Mouse (Mus musculus) forelimb bud, embryonic 11.5 days (tissue): ENCODE measurements around the gene Ccdc114.
"Not testable (repeated sequence)": the region's sequence is repeated elsewhere in the genome, so short reads cannot be mapped to it uniquely, and the experiment has no call there.

Experiments used
- DNase-seq: peaks from one replicate; pipeline ENCODE4 v3.0.0-alpha.2; 2012; ENCODE audit warnings: low read depth, low spot score

The Ccdc114 gene

DNA sequence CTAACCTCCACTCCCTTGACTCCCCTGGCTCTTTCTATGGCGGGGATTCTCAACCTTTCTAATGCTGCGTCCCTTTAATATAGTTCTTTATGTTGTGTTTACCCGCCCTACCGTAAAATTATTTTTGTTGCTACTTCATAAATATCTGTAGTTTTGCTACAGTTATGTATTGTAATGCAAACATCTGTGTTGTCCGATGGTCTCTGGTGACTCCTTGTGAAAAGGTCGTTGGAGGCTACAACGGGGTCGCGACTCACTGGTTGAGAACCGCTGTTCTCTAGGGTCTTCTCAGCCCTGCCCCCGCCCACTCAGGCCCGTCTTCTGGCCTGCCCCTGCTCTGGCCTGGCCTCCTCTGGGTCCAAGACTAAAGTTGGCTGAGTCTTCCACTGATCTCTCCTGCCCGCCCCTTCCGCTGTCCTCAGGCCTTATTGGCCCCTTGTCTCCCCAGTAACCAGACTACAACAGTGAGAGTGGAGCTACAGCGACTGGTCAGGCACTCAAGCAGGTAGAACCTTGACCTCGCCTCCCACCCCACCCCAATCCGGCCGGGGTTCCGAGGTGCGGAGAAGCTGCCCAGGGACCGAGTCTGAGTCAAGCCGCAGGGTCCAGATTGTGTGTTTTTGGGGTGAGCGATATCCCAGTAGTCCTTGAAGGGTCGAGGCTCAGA, at the start of gene Ccdc114:
Gene Ccdc114, plus strand, starts transcription at position 311 of the 667 bp plus-strand sequence.
- DNase-seq = peak; percentile 31

DNA sequence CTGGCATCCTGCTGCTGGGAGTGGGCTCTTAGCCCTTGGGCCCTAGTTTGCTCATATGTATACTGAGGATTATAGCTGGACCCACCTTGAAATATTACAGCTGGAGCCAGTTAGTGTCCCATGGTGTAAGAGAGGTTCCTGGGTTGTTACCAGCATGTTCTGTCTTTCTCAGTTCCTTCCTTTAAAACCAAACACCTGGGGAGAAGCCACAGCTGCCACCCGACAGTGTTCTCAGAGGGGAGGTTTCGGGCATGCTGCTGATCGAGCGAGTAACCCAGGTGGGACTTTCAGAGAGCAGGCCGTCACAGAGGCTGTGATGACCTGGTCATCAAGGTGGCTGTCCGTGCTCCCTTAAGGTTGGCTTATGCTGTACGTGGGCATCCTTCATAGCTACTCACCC, 47.0 kb upstream of the Ccdc114 start:
- DNase-seq = no peak

DNA sequence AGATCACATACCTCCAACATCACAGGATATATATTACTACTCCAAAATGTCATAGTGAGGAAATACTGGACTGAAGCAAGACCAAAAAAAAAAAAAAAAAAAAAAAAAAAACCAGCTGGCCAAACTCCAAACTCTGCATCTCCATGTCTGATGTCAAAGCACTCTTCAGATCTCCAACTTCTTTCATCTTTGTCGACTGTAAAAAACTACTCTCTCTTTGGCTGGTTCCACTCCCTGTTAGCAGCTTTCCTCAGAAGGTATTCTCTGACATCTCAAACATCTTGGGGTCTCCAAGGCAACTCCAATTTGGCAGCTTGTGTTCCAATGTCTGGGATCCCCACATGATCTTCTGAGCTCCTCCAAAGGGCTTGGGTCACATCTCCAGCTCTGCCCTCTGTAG, 45.6 kb upstream of the Ccdc114 start, which contains the start of gene Grin2d:
Gene Grin2d, minus strand, starts transcription at position 101 of the 400 bp plus-strand sequence.
- not testable (repeated sequence) for DNase-seq

DNA sequence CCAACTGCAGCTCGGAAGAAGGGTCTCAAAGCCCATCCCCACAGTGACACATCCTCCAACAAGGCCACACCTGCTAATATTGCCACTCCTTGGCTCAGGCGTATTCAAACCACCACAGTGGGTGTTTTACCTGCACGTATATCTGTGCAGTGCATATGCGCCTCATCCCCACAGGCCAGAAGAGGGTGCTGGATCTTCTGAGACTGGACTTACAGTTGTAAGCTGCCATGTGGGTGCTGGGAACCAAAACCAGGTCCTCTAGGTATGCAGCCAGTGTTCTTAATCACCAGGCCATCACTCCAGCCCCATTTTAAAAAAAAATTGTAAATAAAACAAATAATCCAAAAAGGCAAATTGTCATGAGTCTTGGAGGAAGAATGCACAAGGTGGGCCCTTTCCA, 43.3 kb upstream of the Ccdc114 start:
- DNase-seq = no peak

DNA sequence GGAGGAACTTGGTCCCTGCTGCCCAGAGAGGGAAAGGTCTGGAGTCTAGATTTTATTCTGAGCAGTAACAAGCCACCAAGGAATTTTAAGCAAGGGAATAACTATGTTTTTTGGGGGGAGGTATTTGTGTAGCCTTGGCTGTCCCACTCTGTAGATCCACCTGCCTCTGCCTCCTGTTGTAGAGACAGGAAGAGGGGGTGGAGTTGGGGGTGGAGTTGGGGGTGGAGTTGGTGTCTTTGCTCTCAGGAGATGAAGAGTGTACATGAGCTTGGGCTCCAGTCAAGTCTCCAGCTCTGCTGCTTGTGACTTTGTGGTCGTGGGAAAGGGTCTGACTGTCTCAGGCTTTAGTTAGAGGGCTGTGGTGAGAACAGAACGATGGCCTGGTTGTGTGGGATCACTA, 42.9 kb upstream of the Ccdc114 start:
- DNase-seq = no peak

DNA sequence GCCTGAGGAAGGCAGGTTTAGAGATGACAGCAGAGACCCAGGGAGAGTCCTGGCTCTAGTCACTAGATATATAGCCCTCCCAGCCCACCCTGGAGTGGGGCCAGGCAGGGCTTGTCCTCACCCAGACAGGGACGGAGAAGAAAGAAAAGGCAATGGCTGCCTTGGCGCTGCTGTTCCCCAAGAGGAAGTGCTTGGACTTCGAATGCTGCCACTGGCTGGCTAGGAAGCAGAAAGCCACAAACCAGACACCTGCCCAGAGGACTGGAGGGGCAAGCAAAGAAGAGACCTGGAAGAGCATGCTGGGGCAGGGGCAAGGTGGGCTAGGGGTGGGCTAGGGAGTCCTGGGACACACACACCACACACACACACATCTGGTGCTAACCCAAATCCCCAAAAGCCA, 36.6 kb upstream of the Ccdc114 start:
- DNase-seq = no peak

DNA sequence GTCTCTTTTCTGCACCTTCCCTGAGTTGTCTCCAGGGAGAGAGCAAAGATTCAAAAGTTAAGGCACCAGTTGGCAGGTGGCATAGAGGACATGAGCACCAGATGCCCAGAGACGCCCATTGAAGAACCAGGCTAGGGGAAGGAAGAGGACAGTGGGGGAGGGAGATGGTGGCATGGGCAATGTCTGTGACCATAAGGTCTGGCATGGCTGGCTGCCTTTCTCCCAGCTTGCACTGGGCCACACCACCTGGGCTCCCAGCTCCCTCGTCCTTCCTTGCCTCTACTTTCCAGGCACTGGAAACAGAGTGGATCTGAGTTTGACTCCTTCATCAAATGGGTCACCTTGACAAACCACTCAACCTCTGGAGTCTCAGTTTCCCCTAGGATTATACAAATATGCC, 31.2 kb upstream of the Ccdc114 start:
- DNase-seq = no peak

DNA sequence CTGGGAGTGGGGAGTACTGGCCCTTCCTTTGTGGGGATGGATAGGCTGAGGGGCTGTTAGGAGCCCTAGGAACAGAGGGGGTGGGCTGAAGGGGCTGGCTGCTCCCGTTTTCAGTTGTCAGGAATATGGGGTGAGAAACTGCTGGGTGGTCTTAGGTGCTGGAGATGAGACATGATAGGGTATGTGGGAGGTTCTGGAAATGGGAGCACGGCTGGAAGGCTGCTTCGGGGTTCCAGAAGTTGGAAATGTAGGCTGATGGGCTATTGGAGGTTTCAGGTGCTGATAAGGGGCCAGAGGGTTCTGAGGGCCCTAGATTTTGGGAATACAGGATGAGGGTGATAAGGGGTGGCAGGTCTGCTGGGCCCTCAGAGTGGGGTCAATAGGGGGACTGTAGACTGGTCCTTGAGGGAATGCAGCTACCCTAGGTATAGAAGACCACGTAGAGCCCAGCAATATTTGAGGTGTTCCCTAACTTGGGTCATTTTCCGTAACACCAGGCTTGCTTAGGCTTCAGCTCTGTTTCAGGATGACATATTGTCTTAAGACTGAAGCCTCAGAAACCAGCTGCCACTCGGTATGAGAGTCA, 27.8 kb upstream of the Ccdc114 start:
- no peak for DNase-seq

DNA sequence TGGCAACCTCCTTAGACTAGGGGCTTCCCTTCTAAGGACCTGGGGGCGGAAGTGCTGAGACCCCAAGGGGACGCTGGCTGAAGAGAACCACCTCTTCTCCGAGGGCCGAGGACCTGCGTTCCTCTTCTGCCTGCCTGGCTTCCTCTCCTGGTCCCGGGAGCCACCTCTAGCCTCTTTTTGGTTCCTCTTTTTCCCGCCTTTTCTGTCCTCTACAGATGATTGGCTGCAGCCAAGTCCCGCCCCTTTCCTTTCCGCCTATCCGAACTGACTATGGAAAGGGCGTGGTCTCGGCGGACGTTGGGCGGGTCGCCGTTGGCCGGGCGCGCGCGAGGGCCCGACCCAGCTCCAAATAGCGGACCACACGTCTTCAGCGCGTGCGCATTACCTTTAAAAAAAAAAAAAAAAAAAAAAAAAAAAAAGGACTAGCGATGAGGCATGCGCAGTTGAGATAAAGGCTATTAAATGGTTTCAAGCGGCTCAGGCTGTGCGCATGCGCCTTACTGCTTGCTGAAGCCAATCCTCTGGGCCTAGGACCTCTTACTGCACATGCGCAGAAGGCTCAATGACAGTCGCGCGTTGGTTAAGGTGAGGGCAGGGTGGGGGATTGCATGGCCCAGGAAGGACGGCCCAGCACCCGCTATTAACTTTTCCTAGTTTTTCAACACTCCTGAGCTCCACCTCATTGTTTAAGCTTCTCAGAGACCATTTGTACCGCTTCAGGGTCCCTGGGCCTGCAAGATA, 27.2 kb upstream of the Ccdc114 start, which contains the start of the genes Syngr4 and Tmem143:
Gene Syngr4, minus strand, starts transcription at position 198 of the 741 bp plus-strand sequence.
Gene Tmem143, plus strand, starts transcription at position 425 of the 741 bp plus-strand sequence.
- DNase-seq = peak; percentile 99

DNA sequence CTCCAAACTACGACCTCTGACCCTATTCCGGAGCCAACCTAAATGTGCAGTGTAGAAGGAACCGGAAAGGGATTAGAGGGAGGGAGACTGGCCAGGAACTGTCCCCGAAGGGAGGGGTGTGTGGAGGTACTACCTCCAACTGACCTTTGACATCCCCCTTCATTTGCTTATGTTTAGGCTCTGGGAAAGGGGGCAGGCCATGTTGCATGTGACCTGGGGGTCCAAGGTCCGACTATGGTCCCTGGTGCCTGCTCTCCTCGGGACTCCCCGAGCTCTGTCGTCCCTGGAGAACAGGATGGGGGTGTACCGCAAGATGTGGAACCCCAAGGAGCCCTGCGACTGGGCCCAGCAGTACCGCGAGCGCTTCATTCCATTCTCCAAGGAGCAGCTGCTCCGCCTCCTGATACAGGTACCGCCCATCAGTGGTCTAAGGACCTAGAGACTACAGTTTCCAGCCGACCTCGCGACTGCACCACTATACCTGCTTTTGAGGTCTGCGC, 26.6 kb upstream of the Ccdc114 start:
- DNase-seq = peak; percentile 48

DNA sequence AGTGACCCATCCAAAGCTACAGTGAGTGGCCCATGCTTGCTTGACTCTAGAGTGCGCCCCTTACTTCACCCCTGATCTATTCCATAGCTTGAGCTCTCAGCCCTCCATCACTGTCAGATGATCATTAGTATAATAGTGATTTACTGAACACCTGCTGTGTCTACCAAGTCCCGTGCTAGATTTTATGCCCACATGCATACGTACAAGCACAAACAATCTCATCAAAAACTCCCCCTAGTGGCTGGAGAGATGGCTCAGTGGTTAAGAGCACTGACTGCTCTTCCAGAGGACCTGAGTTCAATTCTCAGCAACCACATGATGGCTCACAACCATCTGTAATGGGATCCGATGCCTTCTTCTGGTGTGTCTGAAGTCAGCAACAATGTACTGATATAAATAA, 25.7 kb upstream of the Ccdc114 start:
- not testable (repeated sequence) for DNase-seq

DNA sequence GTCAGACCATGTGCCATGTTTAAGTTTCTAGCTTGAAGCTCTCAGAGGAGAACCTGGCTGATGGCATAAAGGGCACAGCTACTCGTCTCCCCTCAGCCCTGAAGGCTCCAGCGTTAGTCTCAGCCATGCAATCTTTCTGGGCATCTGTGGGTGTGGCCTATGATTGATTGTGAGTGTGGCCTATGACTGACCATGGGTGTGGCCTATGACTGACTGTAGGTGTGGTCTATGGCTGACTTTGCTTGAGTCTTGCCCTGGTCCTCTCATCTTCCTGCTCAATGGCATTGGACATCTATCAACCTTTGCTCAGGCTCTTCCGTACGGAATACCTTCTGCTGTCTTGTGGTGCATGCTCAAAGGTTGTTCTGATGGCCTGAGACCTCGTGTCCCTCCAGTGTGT, 22.3 kb upstream of the Ccdc114 start:
- DNase-seq = peak; percentile 41

DNA sequence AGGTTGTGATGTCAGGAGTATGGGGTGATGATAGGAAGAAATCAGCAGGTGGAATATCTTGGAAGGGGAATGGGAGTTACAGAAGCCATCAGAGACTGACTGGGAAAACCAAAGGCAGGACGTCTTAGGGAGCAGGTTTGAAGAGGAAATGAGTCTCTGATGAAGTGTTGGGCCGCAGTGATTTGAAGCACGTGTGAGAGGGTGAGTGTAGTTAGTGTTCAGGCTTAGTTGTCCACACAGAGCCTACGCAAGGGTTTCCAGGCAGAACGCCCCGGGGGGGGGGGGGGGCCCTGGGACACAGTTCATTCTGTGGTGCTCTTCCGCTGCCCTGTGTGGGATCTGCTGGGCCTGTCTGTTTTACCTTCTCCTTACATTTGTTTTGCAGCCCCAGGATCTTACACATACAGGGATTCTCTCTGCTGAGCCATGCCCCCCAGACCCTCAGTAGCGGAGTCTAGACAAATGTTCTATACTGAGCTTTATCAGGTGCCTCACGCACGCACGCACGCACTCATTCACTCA, 21.3 kb upstream of the Ccdc114 start:
- DNase-seq = peak; percentile 58

DNA sequence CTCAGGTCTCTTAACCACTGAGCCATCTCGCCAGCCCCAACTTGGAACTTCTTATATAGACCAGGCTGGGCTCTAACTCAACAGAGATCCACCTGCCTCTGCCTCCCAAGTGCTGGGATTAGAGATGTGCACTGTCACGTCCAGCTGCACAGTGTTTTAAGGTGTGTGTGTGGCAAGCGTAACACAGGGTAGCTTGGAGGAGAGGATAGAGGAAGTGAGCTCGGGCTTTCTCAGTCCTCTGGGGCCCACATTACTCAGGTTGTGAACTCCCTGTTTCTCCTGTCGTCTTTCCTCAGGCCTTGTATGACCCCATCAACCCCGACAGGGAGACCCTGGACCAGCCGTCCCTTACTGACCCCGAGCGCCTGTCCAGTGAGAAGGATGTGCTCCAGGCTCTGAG, 17.2 kb upstream of the Ccdc114 start:
- DNase-seq = no peak

DNA sequence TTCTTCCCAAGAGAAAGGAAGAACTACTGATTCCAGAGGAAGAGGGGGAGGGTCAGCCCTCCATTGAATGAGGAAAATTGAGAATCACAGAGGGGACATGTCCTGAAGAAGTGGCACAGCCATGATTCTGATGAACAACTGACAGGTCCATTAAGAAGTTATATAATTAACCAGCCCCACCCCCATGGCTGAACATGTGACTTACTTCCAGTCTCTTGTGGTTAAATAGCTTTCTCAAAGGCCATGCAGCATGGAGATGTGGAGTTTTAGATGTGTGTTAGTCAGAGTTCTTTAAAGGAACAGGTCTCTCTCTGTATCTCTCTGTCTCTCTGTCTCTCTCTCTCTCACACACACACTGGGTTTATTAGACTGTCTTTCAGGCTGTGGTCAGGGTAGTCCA, 15.5 kb upstream of the Ccdc114 start:
- DNase-seq = no peak

DNA sequence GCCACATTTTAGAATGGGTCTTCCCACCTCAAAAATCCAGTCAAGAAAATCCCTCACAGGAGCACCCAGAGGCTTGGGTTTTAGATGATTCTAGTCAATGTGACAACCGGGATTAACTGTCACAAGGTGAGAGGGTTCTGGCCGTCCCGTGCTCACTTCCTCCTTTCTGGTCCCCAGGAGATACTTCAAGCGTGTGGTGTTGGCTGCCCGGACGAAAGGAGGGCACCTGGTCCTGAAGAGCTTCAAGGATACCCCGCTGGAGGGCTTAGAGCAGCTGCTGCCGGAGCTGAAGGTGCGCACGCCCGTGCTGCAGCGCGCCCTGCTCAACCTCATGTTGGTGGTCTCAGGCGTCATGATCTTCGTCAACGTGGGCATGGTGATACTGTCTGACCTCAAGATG, 14.7 kb upstream of the Ccdc114 start:
- DNase-seq = no peak

DNA sequence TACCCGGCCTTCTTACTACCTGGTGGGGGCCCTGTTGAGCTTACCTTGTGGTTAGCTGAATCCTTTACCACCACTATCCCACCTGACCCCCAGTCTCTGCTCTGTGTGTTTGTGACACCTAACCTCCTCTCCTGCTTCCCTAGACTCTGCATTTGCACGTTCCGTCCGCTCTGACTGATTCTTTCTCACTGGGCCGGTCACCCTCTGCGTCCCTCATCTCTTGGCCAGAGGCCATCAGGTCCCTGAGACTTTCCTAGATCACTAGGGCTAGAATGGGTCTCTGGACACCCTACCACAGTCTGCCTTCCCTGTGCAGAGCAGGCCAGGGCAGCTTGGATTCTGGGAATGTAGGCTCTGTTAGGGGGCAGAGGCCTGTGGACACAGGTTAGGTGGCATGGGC, 9.8 kb upstream of the Ccdc114 start:
- no peak for DNase-seq

DNA sequence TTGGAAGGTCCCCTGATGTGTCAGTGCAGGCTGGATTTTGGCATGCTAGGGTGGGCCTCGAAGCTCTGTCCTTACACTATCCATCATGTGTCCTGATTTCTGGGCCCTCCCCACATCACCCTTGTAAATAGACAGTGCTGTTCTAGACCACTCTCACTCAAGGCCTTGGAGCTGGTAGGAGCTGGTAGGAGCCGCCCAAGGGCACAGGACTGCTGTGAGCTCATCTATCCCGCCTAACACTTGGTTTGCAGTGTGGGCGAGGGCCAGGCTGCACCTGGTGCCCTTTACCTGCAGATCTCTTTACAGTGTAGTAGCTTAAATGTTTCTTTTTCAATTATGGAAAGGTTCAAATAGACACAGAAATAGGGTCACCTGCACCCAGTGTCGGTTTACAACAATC, 8.9 kb upstream of the Ccdc114 start:
- no peak for DNase-seq

DNA sequence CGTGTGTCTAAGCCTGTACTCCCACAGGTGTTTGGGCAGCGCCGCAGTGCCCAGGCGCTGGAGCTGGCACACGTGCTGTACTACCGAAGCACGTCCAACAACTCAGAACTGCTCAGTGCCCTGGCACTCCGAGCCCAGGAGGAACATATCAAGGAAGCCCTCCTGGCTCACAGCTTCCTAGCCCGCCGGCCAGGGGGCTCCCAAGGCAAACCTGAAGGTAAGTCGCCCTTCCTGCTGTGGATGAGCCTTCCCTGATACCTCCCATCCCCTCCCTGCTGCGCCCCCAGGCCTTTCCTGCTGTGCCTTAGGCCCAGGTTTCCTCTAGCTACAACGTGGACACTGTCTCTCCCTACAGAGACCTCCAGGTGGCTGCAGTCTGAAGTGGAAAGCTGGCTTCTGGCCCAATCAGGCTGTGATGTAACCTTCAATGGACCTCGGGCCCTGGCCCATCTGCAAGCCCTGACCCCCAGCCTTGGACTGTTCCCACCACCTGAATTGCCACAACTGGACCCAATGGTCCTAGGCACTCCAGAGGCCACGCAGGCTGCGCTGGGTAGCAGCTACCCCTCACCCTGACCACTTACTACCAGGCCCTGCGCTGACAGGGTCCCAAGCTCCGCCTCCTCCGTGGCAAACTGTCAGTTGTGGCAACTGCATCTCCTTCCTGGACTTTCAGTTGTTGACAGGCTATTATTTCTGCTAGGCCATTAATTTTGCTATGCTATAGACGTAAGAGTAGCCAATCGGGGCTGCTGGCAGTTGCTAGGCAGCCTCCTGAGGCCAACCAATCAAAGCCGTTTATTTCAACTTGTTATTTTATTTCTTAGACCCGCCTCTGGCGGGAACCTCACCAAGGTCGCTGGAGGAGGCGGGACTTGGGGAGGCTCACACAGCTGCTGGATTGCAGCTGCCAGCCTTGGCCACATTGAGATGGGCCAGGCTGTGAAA, 7.5 kb upstream of the Ccdc114 start:
- peak; percentile 94 for DNase-seq

DNA sequence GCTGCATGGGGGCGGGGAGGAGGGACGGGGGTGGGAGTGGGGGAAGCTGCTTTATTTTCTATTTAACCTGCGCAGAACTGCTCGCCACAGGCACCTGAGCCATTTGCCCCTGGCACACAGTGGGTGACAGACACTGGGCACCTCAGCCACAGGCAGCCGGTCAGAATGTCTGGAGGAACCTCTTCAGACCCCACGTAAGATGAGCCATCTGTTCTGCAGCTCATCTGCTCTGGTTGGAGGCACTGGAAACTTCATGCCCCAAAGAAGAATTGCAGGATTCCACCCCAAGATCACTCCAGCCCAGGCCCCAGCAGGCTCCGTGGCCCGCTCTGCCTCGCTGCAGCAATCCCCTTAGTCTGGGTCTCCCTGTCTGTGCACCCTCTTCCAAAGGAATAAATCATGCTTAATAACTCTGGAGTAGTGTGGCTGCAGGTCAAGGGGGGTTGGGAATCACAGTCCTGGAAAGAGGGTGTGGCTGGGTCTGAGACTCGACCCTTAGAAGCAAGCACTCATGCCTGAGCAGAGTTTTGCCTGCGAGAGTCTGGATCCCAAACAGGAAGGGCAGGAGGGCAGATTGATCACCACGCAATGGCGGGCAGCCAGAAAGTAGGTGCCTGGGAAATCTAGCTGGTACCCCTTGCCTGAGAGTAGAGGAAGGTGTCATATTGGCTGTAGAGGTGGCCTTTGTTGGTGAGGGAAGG, 6.7 kb upstream of the Ccdc114 start:
- no peak for DNase-seq
